Mouse (Mus musculus): ENCODE results near the gene Pprc1. TPM values are rescaled to one million over a fixed set of nuclear protein-coding genes. Genes with fewer than 3 reads are reported as not detected.

Pprc1 gene
- polyA plus RNA-seq, 1 experiment from 2014 or later = 30.6 TPM

DNA sequence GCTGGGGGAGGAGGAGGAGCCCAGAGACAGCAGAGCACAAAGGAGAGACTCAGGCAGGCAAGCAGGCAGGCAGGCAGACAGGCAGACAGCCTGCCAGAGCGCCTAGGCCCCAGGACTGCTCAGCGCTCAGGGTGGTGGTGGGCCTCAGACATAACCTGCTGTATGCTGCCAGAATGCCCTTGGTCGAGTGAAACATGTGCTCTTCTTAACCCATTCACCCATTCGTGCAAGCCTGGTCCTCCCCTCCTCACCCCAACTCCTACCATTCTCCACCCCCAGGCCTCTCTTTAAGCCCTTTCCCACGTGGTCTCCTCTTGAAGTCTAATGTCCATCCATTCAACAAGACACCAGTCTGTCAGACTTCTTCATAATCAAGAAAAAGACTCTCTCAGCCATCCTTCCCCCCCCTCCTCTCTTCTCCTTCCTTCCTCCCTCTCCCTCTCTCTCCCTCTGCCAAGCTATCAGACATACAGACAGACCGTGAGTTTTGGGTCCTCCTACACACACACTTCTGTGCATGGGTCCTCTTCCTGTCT, 2.1 kb upstream of the Pprc1 start:
- Histone ChIP-seq H3K4me3 (peak overlapping the region; percentile 94), H3K9ac (peak overlapping the region; percentile 99), H3K9me3 (replicated peaks) (no peaks in the 10 kb centered on the region), H3K4me2 (peak overlapping the region; percentile 75), H3K4me1 (replicated peaks) (peaks cover 74% of the 10 kb centered on the region), H3K27me3 (replicated peaks) (no peaks in the 10 kb centered on the region), H3K27ac (ENCODE audit: poor library complexity, severe bottlenecking) (peak overlapping the region; percentile 98), H3K36me3 (0 out of 2 replicates have a peak, but pooled peaks cover 3% of the 10 kb centered on the region)
- peak; percentile 4; the same call in 1 of the 2 replicates for ATAC-seq (ENCODE audit: insufficient number of reproducible peaks, low FRiP score)
- WGBS = 6% methylated on average over 6 of the region's 6 CpGs

DNA sequence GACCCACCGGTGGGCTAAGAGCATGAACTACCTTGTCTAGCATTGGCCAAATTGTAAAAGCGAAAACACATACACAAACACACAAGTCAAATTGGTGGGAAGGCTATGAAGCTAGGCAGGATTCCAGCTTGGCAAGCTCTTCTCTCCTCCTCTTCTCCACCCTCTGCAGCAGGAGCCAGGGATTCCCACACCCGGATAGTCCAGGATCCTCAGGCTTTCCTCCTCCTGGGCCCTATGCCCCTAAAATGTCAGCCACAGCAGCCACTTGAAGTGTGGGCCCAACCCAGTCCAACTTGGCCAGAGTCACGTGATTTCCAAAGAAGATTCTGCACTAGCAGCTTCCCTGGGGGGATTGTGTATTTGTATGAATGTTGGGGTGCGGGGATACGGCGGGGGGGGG, 1.3 kb upstream of the Pprc1 start:
- WGBS = 67% methylated on average over 7 of the region's 7 CpGs
- Histone ChIP-seq H3K4me2 (peak overlapping the region; percentile 75), H3K9me3 (replicated peaks) (no peaks in the 10 kb centered on the region), H3K27ac (ENCODE audit: poor library complexity, severe bottlenecking) (peak overlapping the region; percentile 98), H3K9ac (peak overlapping the region; percentile 99), H3K4me3 (peak overlapping the region; percentile 94), H3K4me1 (replicated peaks) (peaks cover 65% of the 10 kb centered on the region), H3K27me3 (replicated peaks) (no peaks in the 10 kb centered on the region), H3K36me3 (0 out of 2 replicates have a peak, but pooled peaks cover 3% of the 10 kb centered on the region)
- ATAC-seq (ENCODE audit: insufficient number of reproducible peaks, low FRiP score) = no peak

GRCm38 (mm10) chr19:46044993-46045695, 458 bp downstream of the Pprc1 start, which contains the start of gene Ldb1:
Ldb1 (minus strand) TSS chr19:46045214.
- peak; percentile 77 for ATAC-seq (ENCODE audit: insufficient number of reproducible peaks, low FRiP score)

GRCm38 (mm10) chr19:46045696-46046311, 1.1 kb downstream of the Pprc1 start:
- WGBS = 1% methylated on average over 7 of the region's 7 CpGs
- Histone ChIP-seq H3K36me3 (0 out of 2 replicates have a peak, but pooled peaks cover 3% of the 10 kb centered on the region), H3K27me3 (replicated peaks) (no peaks in the 10 kb centered on the region), H3K4me2 (peak overlapping the region; percentile 75), H3K4me1 (replicated peaks) (peaks cover 51% of the 10 kb centered on the region), H3K9me3 (replicated peaks) (no peaks in the 10 kb centered on the region), H3K9ac (peak overlapping the region; percentile 99), H3K4me3 (peak overlapping the region; percentile 94), H3K27ac (ENCODE audit: poor library complexity, severe bottlenecking) (peak overlapping the region; percentile 98)
- peak; percentile 37 for ATAC-seq (ENCODE audit: insufficient number of reproducible peaks, low FRiP score)

More at GRCm38 (mm10) chr19:46044993-46045695, 458 bp downstream of the Pprc1 start, which contains the start of gene Ldb1:
- H3K27me3 ChIP-seq (replicated peaks) = no peaks in the 10 kb centered on the region
- H3K36me3 ChIP-seq = 0 out of 2 replicates have a peak, but pooled peaks cover 3% of the 10 kb centered on the region
- H3K4me2 ChIP-seq = peak within 1 kb of the TSS; percentile 75
- peak within 1 kb of the TSS; percentile 99 for H3K9ac ChIP-seq
- peak within 1 kb of the TSS; percentile 98 for H3K27ac ChIP-seq (ENCODE audit: poor library complexity, severe bottlenecking)
- H3K4me3 ChIP-seq = peak within 1 kb of the TSS; percentile 94
- no peaks in the 10 kb centered on the region for H3K9me3 ChIP-seq (replicated peaks)
- WGBS = under 1% methylated on average over 81 of the region's 84 CpGs
- peaks cover 56% of the 10 kb centered on the region for H3K4me1 ChIP-seq (replicated peaks)

- 2% methylated on average over 10 of the region's 10 CpGs for WGBS
- Histone ChIP-seq H3K4me3 (no peak overlapping the region), H3K4me1 (replicated peaks) (peaks cover 43% of the 10 kb centered on the region), H3K27ac (ENCODE audit: poor library complexity, severe bottlenecking) (peak overlapping the region; percentile 98; the same call in 1 of the 2 replicates), H3K4me2 (peak overlapping the region; percentile 75), H3K36me3 (0 out of 2 replicates have a peak, but pooled peaks cover 3% of the 10 kb centered on the region), H3K27me3 (replicated peaks) (no peaks in the 10 kb centered on the region), H3K9me3 (replicated peaks) (no peaks in the 10 kb centered on the region), H3K9ac (no peak overlapping the region)
- no peak for ATAC-seq (ENCODE audit: insufficient number of reproducible peaks, low FRiP score)
These were observed 1.9 kb downstream of the Pprc1 start for GRCm38 (mm10) chr19:46046621-46047025.

DNA sequence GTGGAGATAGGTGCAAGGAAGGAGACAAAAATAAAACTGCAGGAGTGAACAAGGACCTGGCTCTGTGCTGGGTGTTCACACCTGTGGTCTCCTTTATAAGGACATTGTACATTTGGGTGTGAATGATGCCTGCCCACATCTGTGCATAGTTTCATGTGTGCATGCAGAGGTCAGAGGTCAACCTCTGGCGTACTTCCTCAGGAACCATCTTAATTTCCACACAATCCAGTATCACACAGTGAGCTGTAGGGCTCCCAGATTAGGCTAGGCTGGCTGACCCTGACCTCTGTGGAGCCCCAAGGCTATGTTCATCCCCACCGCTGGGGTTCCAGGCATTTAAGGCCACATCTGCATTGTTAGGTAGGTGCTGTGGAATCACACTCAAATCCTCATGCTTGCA, 2.7 kb downstream of the Pprc1 start:
- ATAC-seq (ENCODE audit: insufficient number of reproducible peaks, low FRiP score) = no peak
- Histone ChIP-seq H3K4me3 (no peak overlapping the region), H3K4me1 (replicated peaks) (peaks cover 35% of the 10 kb centered on the region), H3K4me2 (no peak overlapping the region), H3K27ac (ENCODE audit: poor library complexity, severe bottlenecking) (no peak overlapping the region), H3K9ac (no peak overlapping the region), H3K36me3 (0 out of 2 replicates have a peak, but pooled peaks cover 3% of the 10 kb centered on the region), H3K9me3 (replicated peaks) (no peaks in the 10 kb centered on the region), H3K27me3 (replicated peaks) (no peaks in the 10 kb centered on the region)
- WGBS = 70% methylated on average over 2 of the region's 2 CpGs

DNA sequence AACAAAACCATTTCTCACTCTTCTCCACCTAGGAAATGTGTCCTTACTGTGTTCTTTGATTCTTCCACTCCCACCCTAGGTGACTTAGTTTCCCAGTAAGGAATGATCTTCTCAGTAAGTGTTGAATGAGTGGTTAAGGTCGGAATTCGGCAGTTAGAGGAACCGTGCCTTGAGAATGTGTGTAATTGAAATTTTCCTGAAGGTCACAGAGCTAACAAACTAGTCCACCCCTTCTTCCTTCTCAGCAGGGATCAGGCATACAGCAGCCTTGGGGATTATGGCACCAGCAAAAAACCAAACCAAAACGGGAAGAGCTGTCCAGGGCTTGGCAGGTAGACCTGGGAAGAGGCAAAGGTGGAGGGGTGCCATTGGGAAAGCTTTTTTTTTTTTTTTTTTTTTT, 4.4 kb downstream of the Pprc1 start:
- Histone ChIP-seq H3K4me2 (no peak overlapping the region), H3K27me3 (replicated peaks) (no peaks in the 10 kb centered on the region), H3K27ac (ENCODE audit: poor library complexity, severe bottlenecking) (no peak overlapping the region), H3K36me3 (no peaks in the 10 kb centered on the region), H3K4me3 (no peak overlapping the region), H3K4me1 (replicated peaks) (peaks cover 18% of the 10 kb centered on the region), H3K9me3 (replicated peaks) (no peaks in the 10 kb centered on the region), H3K9ac (no peak overlapping the region)
- 60% methylated on average over 4 of the region's 4 CpGs for WGBS
- no peak for ATAC-seq (ENCODE audit: insufficient number of reproducible peaks, low FRiP score)

DNA sequence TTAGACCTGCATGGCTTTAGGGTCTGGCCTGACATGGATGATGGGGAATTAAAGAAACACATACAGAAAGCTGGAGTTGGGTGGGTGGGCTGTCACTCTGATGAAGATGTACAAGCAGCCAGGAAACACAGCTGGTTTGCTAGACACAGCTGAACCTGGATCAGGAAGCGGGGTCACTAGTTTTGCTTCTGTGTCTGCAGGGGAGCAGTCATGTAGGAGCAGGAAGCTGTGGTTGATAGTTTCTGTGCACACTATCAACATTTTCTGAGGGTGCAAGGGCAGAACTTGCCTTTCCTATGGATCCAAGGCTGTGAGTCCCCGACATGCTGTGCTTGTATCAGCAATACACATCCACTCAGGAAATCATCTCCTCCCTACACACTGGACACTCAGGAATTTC, 5.8 kb downstream of the Pprc1 start:
- Histone ChIP-seq H3K36me3 (no peaks in the 10 kb centered on the region), H3K27ac (ENCODE audit: poor library complexity, severe bottlenecking) (no peak overlapping the region), H3K4me1 (replicated peaks) (peaks cover 17% of the 10 kb centered on the region), H3K27me3 (replicated peaks) (no peaks in the 10 kb centered on the region), H3K4me2 (no peak overlapping the region), H3K9me3 (replicated peaks) (no peaks in the 10 kb centered on the region), H3K4me3 (no peak overlapping the region), H3K9ac (no peak overlapping the region)
- 61% methylated on average over 2 of the region's 2 CpGs for WGBS
- ATAC-seq (ENCODE audit: insufficient number of reproducible peaks, low FRiP score) = no peak

DNA sequence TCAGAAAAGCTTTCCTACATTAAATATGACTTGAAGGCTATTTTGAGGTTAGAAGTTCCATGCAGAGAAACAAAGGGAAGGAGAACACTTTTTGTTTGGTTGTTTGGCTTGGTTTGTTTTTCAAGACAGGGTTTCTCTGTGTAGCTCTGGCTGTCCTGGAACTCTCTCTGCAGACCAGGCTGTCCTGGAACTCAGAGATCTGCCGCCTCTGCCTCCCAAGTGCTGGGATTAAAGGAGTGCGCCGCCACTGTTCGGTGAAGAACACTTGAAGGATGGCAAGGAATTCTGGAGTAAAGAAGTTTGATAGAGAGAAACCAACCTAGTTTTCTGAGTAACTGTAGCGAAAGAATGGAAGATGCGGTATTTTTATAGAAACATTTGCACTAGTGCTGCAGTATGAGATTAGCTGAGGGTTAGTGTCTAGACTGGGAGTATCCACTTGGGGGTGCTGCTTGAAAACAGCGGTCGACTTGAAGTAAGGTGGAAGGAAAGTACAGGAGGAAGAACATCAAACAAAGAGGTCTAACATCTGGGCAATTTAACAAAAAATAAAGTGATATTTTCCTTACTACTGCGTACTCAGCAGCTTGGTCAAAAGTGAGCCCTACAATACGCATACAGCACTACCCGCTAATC, 11.2 kb downstream of the Pprc1 start:
- Histone ChIP-seq H3K9ac (peak overlapping the region; percentile 62), H3K4me1 (replicated peaks) (peaks cover 25% of the 10 kb centered on the region), H3K4me3 (peak overlapping the region; percentile 92), H3K36me3 (no peaks in the 10 kb centered on the region), H3K9me3 (replicated peaks) (no peaks in the 10 kb centered on the region), H3K27me3 (replicated peaks) (no peaks in the 10 kb centered on the region), H3K27ac (ENCODE audit: poor library complexity, severe bottlenecking) (no peak overlapping the region), H3K4me2 (peak overlapping the region; percentile 89)
- WGBS = 1% methylated on average over 11 of the region's 11 CpGs
- ATAC-seq (ENCODE audit: insufficient number of reproducible peaks, low FRiP score) = peak; percentile 75

DNA sequence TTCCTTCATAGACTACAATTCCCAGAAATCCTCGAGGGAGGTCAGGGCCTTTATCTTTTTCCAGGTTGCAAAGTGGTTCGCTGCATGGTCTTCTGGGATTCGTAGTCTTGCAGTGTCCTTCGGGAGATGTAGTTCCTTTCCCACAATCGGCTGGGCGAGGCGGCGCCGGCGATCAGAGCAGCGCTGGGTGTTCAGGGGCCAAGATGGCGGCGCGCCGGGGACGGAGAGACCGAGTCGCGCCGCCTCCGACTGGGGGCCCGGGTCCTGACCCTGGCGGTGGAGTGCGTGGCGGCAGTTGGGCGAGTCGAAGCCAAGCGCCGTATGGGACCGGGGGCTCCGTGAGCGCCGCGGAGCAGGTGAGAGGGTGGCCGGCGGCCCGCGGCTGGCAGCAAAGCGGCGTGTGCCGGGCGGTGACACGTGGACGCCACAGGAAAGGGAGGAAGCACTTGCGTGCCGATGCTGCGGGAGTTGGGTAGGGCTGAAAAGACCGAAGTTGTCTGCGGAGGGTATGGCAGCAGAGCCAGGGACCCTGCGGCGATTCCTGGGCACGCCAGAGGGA, 11.8 kb downstream of the Pprc1 start:
- Histone ChIP-seq H3K4me3 (peak overlapping the region; percentile 92), H3K36me3 (peaks cover 5% of the 10 kb centered on the region), H3K4me1 (replicated peaks) (peaks cover 25% of the 10 kb centered on the region), H3K4me2 (peak overlapping the region; percentile 89), H3K9me3 (replicated peaks) (no peaks in the 10 kb centered on the region), H3K9ac (peak overlapping the region; percentile 85), H3K27ac (ENCODE audit: poor library complexity, severe bottlenecking) (peak overlapping the region; percentile 95), H3K27me3 (replicated peaks) (no peaks in the 10 kb centered on the region)
- under 1% methylated on average over 52 of the region's 52 CpGs for WGBS
- peak; percentile 92 for ATAC-seq (ENCODE audit: insufficient number of reproducible peaks, low FRiP score)

Data from heart, embryonic 12.5 days (tissue).